Mouse (Mus musculus): ENCODE data around the gene Yaf2. TPM values are rescaled to one million over a fixed set of nuclear protein-coding genes. Genes with fewer than 3 reads are reported as not detected.

Gene Yaf2
- polyA plus RNA-seq, 1 experiment from 2014 or later = 116 TPM

DNA sequence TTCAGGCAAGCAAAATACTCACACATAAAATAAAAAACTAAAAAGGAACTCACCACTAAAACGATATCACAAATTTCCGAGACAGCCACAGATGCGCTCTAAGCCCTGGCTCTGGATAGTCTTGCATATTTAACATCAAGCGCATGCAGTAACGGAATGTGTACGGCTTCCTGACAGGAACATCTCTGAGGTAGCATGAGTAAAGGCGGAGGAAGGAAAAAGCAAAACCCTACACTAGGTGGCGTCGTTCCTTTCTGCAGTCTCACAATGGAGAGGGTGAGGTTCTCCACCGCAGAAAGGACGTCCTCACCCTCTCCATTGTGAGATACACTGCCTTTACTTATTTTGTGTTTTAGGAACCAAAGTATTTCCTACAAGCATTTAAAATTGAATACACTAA, 53.4 kb downstream of the Yaf2 start:
- H3K9me3 ChIP-seq = no peaks in the 10 kb centered on the region
- 74% methylated on average over 11 of the region's 11 CpGs for WGBS
- no peak for ATAC-seq (ENCODE audit: low FRiP score, low read depth)
- no peaks in the 10 kb centered on the region for H3K27me3 ChIP-seq (replicated peaks)
- H3K4me2 ChIP-seq (replicated peaks) = no peak overlapping the region
- no peak overlapping the region for H3K27ac ChIP-seq
- no peaks in the 10 kb centered on the region for H3K4me1 ChIP-seq
- peaks cover 11% of the 10 kb centered on the region for H3K36me3 ChIP-seq
- no peak overlapping the region for H3K9ac ChIP-seq
- no peak overlapping the region for H3K4me3 ChIP-seq

DNA sequence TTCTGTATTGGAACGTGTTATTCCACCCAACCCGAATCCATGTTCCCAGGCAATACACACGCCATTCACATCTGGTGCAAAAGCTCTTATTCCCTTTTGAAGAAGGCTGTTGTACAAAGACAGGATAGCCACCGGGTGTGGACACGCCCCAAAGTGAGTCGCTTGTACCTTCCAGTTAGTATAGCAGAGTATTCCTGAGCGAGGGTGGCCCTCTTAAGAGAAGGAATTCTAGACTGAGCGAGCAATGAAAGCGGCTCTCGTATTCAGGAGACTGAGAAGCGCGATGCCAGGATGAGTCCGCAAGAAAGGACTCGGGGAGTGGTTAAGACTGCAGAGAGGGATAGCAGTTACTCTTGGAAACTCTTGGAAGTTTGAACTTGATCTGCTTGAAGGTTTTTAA, 60.5 kb downstream of the Yaf2 start:
- ATAC-seq (ENCODE audit: low FRiP score, low read depth) = no peak
- H3K27ac ChIP-seq = no peak overlapping the region
- WGBS = 4% methylated on average over 14 of the region's 14 CpGs

DNA sequence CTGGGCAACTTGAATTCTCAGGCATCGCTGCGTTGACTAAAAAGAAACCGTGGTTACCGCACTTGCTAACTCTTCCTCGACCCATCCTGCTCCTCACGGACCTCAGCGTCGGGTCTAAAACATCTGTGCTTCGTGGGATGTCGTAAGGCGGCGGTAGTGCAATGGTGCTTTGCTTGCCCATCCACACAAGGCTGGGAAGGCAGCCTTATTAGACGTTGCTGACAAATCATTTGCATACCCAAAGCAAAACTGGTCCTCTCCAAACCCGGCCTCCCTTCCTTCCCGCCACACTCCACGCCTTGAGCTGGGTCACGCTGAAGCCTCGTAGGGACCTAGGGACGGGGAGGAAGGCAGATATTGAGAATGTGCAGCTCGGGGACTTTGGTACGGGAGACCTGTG, 61.1 kb downstream of the Yaf2 start:
- ATAC-seq (ENCODE audit: low FRiP score, low read depth) = peak; percentile 62
- H3K9me3 ChIP-seq = no peaks in the 10 kb centered on the region
- under 1% methylated on average over 21 of the region's 21 CpGs for WGBS

More for the DNA sequence above, 60.5 kb downstream of the Yaf2 start:
- Histone ChIP-seq H3K9ac (no peak overlapping the region; the same call in 1 of the 2 replicates), H3K4me1 (peaks cover 19% of the 10 kb centered on the region), H3K36me3 (peaks cover 7% of the 10 kb centered on the region), H3K4me2 (replicated peaks) (peak overlapping the region; percentile 94), H3K4me3 (peak overlapping the region; percentile 77; the same call in 1 of the 2 replicates), H3K27me3 (replicated peaks) (no peaks in the 10 kb centered on the region), H3K9me3 (no peaks in the 10 kb centered on the region)

DNA sequence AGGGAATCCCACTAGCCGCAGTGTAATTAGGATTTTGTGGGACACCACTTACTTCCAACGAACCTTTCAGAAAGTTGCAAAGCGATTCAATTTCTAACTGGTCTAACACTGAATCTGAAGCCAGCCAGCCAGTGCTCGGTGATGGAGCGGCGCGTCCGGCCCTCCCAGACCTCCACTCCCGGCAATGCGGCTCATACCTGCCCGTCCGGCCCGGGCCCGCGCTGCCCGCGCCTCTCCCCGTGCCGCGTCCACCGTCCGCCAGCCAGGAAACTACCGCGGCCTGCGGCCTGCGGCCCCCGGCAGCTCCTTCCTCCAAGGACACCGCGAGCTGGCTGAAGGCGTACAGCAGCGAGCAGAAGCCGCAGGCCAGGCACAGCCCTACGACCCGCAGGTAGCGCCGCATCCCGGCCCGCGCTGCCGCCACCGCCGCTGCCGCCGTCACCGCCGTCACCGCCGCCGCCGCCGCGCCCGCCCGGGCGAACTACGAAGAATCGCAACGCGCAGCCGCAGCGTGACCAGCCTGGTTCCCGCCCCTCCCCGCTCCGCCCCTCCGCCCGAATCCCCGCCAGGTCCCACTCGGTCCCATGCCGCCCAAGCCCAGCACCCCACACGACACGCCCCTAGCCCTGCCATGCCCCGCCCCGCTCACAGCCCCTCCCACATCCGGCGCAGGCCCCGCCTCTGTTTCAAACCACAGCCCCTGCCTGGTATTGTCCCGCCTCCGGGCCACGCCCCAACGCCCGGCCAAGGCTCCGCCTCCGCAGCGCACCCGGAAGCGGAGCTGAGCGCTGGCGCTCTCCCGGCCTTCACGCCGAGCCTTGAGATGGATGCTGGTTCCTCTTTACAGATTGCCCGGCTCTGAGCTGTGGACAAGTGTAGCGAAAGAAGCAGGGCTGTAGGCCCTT, 61.8 kb downstream of the Yaf2 start, which contains the start of gene Gxylt1:
Gxylt1 (minus strand) TSS at position 501 of the 905 bp plus-strand sequence.
- H3K4me3 ChIP-seq = peak within 1 kb of the TSS; percentile 77
- ATAC-seq (ENCODE audit: low FRiP score, low read depth) = peak; percentile 98
- peak within 1 kb of the TSS; percentile 67 for H3K27ac ChIP-seq
- H3K4me1 ChIP-seq = peaks cover 19% of the 10 kb centered on the region
- H3K36me3 ChIP-seq = peaks cover 7% of the 10 kb centered on the region
- H3K27me3 ChIP-seq (replicated peaks) = no peaks in the 10 kb centered on the region
- H3K9ac ChIP-seq = peak within 1 kb of the TSS; percentile 88
- H3K4me2 ChIP-seq (replicated peaks) = peak within 1 kb of the TSS; percentile 94
- H3K9me3 ChIP-seq = no peaks in the 10 kb centered on the region
- under 1% methylated on average over 92 of the region's 93 CpGs for WGBS

More for the DNA sequence above, 61.1 kb downstream of the Yaf2 start:
- peak overlapping the region; percentile 94 for H3K4me2 ChIP-seq (replicated peaks)
- H3K9ac ChIP-seq = peak overlapping the region; percentile 60
- peaks cover 19% of the 10 kb centered on the region for H3K4me1 ChIP-seq
- no peaks in the 10 kb centered on the region for H3K27me3 ChIP-seq (replicated peaks)
- H3K27ac ChIP-seq = peak overlapping the region; percentile 57
- peaks cover 7% of the 10 kb centered on the region for H3K36me3 ChIP-seq
- H3K4me3 ChIP-seq = peak overlapping the region; percentile 77

DNA sequence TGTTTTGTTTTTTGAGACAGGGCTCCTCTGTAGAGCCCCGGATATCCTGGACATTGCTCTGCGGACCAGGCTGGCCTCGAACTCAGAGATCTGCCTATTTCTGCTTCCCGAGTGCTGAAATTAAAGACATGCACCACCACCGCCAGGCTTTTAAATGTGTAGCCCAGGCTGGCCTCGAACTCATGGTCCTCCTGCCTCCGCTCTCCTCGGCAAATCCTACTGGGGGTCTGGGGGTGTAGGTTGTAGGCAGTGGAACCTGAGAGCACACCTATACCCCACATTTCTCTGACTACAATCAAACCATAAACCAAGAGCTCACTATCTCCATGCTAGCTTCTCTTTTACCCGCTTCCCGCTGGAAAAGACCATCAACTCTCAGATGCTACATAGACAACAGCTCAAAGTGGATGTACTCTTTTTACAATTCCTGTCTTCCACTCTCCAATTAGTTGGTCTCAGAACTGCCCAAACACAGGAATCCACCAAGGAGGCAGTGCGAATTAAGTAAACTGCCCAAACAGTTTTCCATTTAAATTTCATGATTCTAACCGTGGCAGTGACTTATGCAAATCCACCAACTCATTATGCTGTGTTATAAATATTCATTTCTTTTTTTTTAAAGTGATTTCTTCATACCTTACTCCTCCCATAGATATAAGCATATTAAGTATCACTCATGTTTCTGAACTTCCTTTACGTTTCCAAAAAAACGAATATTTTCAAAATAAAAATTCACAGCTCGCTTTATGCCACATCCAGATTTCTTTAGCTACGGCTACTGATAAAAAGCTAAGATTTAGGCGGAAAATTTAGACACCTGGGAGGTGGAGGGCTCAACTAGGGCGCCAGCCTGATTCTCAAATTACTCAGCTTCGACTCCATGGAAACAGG, 62.7 kb downstream of the Yaf2 start:
- no peaks in the 10 kb centered on the region for H3K9me3 ChIP-seq
- H3K27ac ChIP-seq = no peak overlapping the region
- 0 out of 2 replicates have a peak, but pooled peaks cover under 1% of the 10 kb centered on the region for H3K36me3 ChIP-seq
- peaks cover 19% of the 10 kb centered on the region for H3K4me1 ChIP-seq
- no peaks in the 10 kb centered on the region for H3K27me3 ChIP-seq (replicated peaks)
- peak overlapping the region; percentile 77 for H3K4me3 ChIP-seq
- H3K9ac ChIP-seq = peak overlapping the region; percentile 88
- 43% methylated on average over 19 of the region's 19 CpGs for WGBS
- H3K4me2 ChIP-seq (replicated peaks) = peak overlapping the region; percentile 94
- ATAC-seq (ENCODE audit: low FRiP score, low read depth) = no peak

DNA sequence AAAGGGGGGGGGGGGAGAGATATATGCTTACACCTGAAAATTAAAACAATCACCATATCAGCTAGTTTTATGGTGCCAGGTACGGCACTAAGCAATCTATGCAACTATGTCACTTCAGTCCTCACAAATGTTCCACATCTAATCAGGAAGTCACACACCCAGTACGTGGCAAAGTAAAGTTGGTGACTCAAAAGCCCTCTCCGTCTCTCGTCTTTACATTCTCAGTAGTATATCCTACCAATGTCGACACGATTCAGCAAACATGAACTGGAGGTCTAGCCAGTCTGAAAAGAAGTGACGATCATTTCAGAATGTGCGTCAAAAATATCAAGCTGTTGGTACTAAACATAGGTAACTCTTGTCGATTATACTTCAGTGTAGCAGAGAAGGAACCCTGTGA, 63.8 kb downstream of the Yaf2 start:
- 88% methylated on average over 9 of the region's 9 CpGs for WGBS
- H3K36me3 ChIP-seq = no peaks in the 10 kb centered on the region
- no peak overlapping the region for H3K4me3 ChIP-seq
- peak overlapping the region; percentile 94; the same call in 1 of the 2 replicates for H3K4me2 ChIP-seq (replicated peaks)
- no peaks in the 10 kb centered on the region for H3K9me3 ChIP-seq
- ATAC-seq (ENCODE audit: low FRiP score, low read depth) = no peak
- no peaks in the 10 kb centered on the region for H3K27me3 ChIP-seq (replicated peaks)
- H3K9ac ChIP-seq = no peak overlapping the region
- no peak overlapping the region for H3K27ac ChIP-seq
- peaks cover 19% of the 10 kb centered on the region for H3K4me1 ChIP-seq

DNA sequence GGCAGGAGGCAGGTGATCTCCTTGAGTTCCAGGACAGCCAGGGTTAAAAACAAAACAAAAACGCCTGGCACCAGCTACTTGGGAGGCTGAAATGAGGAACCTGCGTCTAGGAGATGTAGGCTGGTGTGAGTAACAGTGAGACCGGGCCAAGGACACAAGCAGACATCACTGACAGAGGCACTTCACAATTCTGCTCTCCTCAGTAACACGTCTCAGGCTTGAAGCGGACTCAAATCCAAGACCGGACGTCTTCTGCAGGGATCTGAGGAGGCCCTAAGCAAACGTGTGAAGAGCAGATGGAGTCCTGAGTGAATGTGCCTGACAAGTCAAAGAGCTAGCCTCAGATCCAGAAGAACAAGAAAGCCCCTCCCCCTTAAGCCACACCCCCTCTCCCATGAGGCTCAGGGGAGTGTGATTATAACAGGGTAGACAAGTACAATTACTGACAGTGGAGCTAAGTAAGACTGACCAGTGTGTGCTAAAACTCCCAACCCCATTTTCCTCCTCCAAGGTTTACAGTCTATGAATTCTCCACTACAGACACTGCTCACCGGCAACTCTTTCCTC, 66.4 kb downstream of the Yaf2 start:
- Histone ChIP-seq H3K27ac (no peak overlapping the region), H3K9me3 (no peaks in the 10 kb centered on the region), H3K4me3 (no peak overlapping the region), H3K4me2 (replicated peaks) (no peak overlapping the region), H3K4me1 (peaks cover 11% of the 10 kb centered on the region), H3K36me3 (no peaks in the 10 kb centered on the region), H3K27me3 (replicated peaks) (no peaks in the 10 kb centered on the region), H3K9ac (no peak overlapping the region)
- no peak for ATAC-seq (ENCODE audit: low FRiP score, low read depth)
- 85% methylated on average over 9 of the region's 9 CpGs for WGBS

DNA sequence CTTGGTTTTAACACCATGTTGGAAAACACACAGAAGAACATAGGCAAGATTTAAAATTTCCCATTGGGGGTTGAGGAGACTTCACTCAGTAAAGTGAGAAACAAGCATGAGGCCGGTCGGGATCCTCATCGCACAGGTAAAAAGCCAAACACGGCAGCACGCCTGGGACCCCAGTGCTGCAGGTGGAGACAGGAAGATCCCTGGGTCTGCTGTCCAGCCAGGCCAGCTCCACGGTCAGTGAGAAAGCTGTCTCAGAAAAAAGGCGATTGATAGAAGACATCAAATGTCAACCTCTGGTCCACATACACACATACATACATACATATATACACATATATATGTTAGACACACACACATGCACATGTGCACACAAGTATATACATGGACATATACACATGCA, 67.2 kb downstream of the Yaf2 start:
- no peaks in the 10 kb centered on the region for H3K9me3 ChIP-seq
- 95% methylated on average over 7 of the region's 7 CpGs for WGBS
- no peak overlapping the region for H3K4me3 ChIP-seq
- H3K9ac ChIP-seq = no peak overlapping the region
- no peak overlapping the region for H3K4me2 ChIP-seq (replicated peaks)
- no peaks in the 10 kb centered on the region for H3K36me3 ChIP-seq
- H3K27me3 ChIP-seq (replicated peaks) = no peaks in the 10 kb centered on the region
- H3K4me1 ChIP-seq = peaks cover 11% of the 10 kb centered on the region
- no peak overlapping the region for H3K27ac ChIP-seq
- ATAC-seq (ENCODE audit: low FRiP score, low read depth) = no peak

DNA sequence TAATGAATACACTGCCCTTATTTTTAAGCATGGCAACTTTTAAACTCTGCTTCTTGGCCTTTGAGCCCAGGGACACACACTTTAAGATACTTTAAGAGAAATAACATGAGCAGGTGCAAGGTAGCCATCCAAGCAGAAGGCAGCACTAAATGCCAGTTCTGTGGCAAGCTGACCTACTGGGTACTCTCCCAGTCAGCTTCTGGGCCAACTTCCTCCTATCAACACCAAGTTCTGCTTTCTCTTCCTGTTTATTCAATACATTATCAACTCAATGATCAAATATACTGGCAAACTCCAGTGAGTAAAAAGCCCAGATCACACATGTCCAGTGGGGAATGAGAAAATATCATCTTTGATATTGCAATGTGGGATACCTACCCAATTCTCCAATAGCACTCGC, 68.7 kb downstream of the Yaf2 start:
- H3K4me3 ChIP-seq = no peak overlapping the region
- no peak overlapping the region for H3K4me2 ChIP-seq (replicated peaks)
- no peak overlapping the region for H3K9ac ChIP-seq
- H3K9me3 ChIP-seq = no peaks in the 10 kb centered on the region
- ATAC-seq (ENCODE audit: low FRiP score, low read depth) = no peak
- H3K27ac ChIP-seq = no peak overlapping the region
- 96% methylated on average over 1 of the region's 1 CpGs for WGBS
- H3K36me3 ChIP-seq = no peaks in the 10 kb centered on the region
- H3K4me1 ChIP-seq = peaks cover under 1% of the 10 kb centered on the region; the same call in 1 of the 2 replicates
- H3K27me3 ChIP-seq (replicated peaks) = no peaks in the 10 kb centered on the region

DNA sequence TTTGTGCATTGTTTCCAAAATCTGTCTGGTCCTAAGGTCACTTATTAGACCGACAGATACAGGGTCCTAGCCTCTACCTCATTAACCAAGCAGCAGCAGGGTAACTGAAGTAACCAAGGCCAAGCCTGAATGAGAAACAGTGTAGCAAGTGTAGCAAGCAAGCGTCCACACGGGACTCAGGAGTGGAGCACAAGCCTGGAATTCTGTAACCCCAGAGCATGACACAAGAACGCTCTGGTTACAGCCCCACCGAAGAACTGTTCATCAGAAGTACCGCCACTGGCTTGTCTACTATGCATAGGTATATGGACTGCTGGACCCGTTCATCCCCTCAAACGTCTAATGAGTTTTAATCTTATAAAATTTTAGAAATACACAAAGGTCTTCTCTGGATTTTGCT, 69.3 kb downstream of the Yaf2 start:
- ATAC-seq (ENCODE audit: low FRiP score, low read depth) = no peak
- H3K27me3 ChIP-seq (replicated peaks) = no peaks in the 10 kb centered on the region
- WGBS = 89% methylated on average over 8 of the region's 8 CpGs
- H3K9ac ChIP-seq = no peak overlapping the region
- no peaks in the 10 kb centered on the region for H3K9me3 ChIP-seq
- H3K36me3 ChIP-seq = no peaks in the 10 kb centered on the region
- H3K4me3 ChIP-seq = no peak overlapping the region
- no peak overlapping the region for H3K4me2 ChIP-seq (replicated peaks)
- no peaks in the 10 kb centered on the region; the same call in 1 of the 2 replicates for H3K4me1 ChIP-seq
- no peak overlapping the region for H3K27ac ChIP-seq

DNA sequence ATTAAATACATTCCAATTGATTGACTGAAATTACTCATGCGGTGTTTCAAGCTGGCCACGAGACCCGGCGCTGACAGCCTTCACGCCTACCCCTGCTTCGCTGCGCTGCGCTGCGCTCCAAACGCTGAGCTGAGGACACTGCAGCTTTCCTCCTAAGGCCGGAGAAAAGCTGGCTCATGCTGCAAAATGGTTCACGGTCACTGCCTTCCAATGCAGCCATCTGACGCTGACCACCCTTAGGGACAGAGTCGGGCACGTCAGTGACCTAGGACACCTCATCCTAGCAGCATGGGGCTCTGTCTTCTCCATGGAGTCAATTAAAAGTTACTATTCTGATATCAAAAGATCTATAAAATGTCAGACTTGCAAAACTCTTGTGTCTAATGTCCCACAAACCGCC, 70.4 kb downstream of the Yaf2 start:
- WGBS = 75% methylated on average over 16 of the region's 16 CpGs
- Histone ChIP-seq H3K9me3 (no peaks in the 10 kb centered on the region), H3K36me3 (no peaks in the 10 kb centered on the region), H3K4me2 (replicated peaks) (no peak overlapping the region), H3K27me3 (replicated peaks) (no peaks in the 10 kb centered on the region), H3K4me3 (no peak overlapping the region), H3K27ac (no peak overlapping the region), H3K4me1 (no peaks in the 10 kb centered on the region), H3K9ac (no peak overlapping the region)
- no peak for ATAC-seq (ENCODE audit: low FRiP score, low read depth)

DNA sequence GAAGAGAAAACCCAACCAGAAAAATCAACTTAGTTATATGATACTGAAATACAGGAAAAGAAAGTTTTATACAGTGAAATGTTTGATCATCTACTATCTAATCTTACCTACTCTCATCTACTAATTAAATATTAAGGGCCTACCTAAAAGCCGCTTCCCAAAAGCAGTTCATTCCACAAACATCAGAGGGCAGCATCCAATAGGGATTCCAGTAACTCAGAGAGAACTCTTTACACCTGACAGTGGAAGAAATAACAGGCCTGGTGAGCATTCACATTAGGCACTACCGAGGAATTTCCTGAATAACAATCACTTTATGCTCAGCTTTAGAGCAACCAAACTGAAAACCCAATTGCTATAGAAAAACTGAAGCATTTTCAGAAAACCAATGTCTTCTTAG, 71.0 kb downstream of the Yaf2 start:
- Histone ChIP-seq H3K9me3 (no peaks in the 10 kb centered on the region), H3K4me1 (no peaks in the 10 kb centered on the region), H3K27ac (no peak overlapping the region), H3K4me3 (no peak overlapping the region), H3K36me3 (no peaks in the 10 kb centered on the region), H3K4me2 (replicated peaks) (no peak overlapping the region), H3K27me3 (replicated peaks) (no peaks in the 10 kb centered on the region), H3K9ac (no peak overlapping the region)
- WGBS = 63% methylated on average over 2 of the region's 2 CpGs
- no peak for ATAC-seq (ENCODE audit: low FRiP score, low read depth)

Measured in neural tube, embryonic 12.5 days (tissue).